Mouse (Mus musculus) liver, embryonic 12.5 days (tissue): Measurements from ENCODE around the gene Gm28051. TPM values are rescaled to one million over a fixed set of nuclear protein-coding genes. Genes with fewer than 3 reads are reported as not detected.
A peak's percentile ranks its signal among the peaks of the same experiment; 100 is the strongest.

Experiments
- ATAC-seq: fragments of 200-750 bp; cut with Nextera tagmentation; 2 replicates; pipeline ENCODE4 v1.8.0; 2017; ENCODE audit warnings: moderate number of reproducible peaks, mild to moderate bottlenecking, moderate library complexity
- H3K27ac ChIP-seq: fragments of 300-500 bp; sonication (generic); 2 replicates; pipeline ENCODE4 v1.5.1; 2016; ENCODE audit warnings: mild to moderate bottlenecking
- H3K27me3 ChIP-seq: fragments of 300-500 bp; sonication (generic); replicated peaks from 2 replicates; pipeline ENCODE4 v1.6.1; 2016; ENCODE audit warnings: mild to moderate bottlenecking, moderate library complexity
- H3K36me3 ChIP-seq: fragments of 300-500 bp; sonication (generic); 2 replicates; pipeline ENCODE4 v1.6.1; 2016; ENCODE audit warnings: mild to moderate bottlenecking, moderate library complexity
- H3K4me1 ChIP-seq: fragments of 300-500 bp; sonication (generic); 2 replicates; pipeline ENCODE4 v1.6.1; 2016
- H3K4me2 ChIP-seq: fragments of 300-500 bp; sonication (generic); 2 replicates; pipeline ENCODE4 v1.6.1; 2016; ENCODE audit warnings: mild to moderate bottlenecking, moderate library complexity
- H3K4me3 ChIP-seq: fragments of 300-500 bp; sonication (generic); 2 replicates; pipeline ENCODE4 v1.5.1; 2016; ENCODE audit warnings: mild to moderate bottlenecking, moderate library complexity
- H3K9ac ChIP-seq: fragments of 300-500 bp; sonication (generic); 2 replicates; pipeline ENCODE4 v1.6.1; 2016; ENCODE audit warnings: mild to moderate bottlenecking, moderate library complexity
- H3K9me3 ChIP-seq: fragments of 300-500 bp; sonication (generic); replicated peaks from 2 replicates; pipeline ENCODE4 v1.6.1; 2016; ENCODE audit warnings: mild to moderate bottlenecking, moderate library complexity
- WGBS: fragments of 180-500 bp; shearing (Covaris S2); methylation state at CpG from one replicate; pipeline ENCODE4 v1.1.7; 2016; ENCODE audit not compliant: insufficient replicate concordance; 5-methylcytosine and 5-hydroxymethylcytosine counted together
- polyA plus RNA-seq: library from polyadenylated mRNA; unstranded; fragments of >200 nt; fragmentation: Nextera tagmentation; extraction: Ambion mirVana; gene quantifications from 2 replicates; pipeline ENCODE4 v1.2.1, GENCODE M21; 2016

Gene Gm28051
- polyA plus RNA-seq, 1 experiment from 2014 or later = 0.48 TPM

DNA sequence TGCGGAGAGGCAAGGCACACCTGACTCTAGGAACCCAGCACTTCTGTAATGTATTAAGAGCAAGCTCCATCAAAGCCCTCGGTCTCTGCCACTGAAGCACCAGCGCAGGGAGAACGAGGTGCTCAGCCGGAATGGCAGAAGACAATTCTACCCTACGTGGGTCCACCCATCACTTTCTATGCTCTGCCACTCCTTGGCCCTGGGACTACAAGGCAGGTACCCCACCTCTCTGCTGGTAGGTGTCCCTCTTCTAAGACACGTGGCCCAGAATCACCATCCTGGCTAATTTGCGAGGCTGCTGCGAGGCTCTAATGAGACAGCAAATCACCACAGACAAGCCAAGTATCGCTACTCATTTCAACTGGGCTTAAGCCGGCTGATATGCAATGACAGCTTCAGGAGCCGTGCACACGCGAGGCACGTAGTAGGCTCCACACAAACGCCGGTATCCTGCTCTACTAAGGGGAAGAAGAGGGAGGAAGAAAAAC, 53.6 kb downstream of the Gm28051 start:
- peak; percentile 10 for ATAC-seq
- WGBS = 14% methylated on average over 17 of the region's 17 CpGs
- peak overlapping the region; percentile 85 for H3K9ac ChIP-seq
- H3K27ac ChIP-seq = peak overlapping the region; percentile 64; the same call in 1 of the 2 replicates
- H3K4me3 ChIP-seq = peak overlapping the region; percentile 77
- no peaks in the 10 kb centered on the region for H3K36me3 ChIP-seq
- peaks cover 25% of the 10 kb centered on the region for H3K27me3 ChIP-seq
- H3K4me1 ChIP-seq = peaks cover 48% of the 10 kb centered on the region
- H3K4me2 ChIP-seq = peak overlapping the region; percentile 100
- H3K9me3 ChIP-seq = no peaks in the 10 kb centered on the region

GRCm38 (mm10) chr12:102703441-102703840, 54.1 kb downstream of the Gm28051 start:
- H3K4me1 ChIP-seq = peaks cover 54% of the 10 kb centered on the region
- H3K27ac ChIP-seq = 0 out of 2 replicates have a peak overlapping the region, but pooled peaks have one; percentile 50
- H3K27me3 ChIP-seq = peaks cover 25% of the 10 kb centered on the region
- H3K9ac ChIP-seq = 0 out of 2 replicates have a peak overlapping the region, but pooled peaks have one; percentile 32
- peak overlapping the region; percentile 100 for H3K4me2 ChIP-seq
- no peaks in the 10 kb centered on the region for H3K36me3 ChIP-seq
- WGBS = 45% methylated on average over 6 of the region's 6 CpGs
- H3K4me3 ChIP-seq = peak overlapping the region; percentile 77
- H3K9me3 ChIP-seq = no peaks in the 10 kb centered on the region
- no peak for ATAC-seq

- 11% methylated on average over 4 of the region's 4 CpGs for WGBS
- 0 out of 2 replicates have a peak overlapping the region, but pooled peaks have one; percentile 51 for H3K9ac ChIP-seq
- no peaks in the 10 kb centered on the region for H3K36me3 ChIP-seq
- H3K27me3 ChIP-seq = peaks cover 22% of the 10 kb centered on the region
- peak overlapping the region; percentile 100 for H3K4me2 ChIP-seq
- H3K27ac ChIP-seq = 0 out of 2 replicates have a peak overlapping the region, but pooled peaks have one; percentile 63
- no peaks in the 10 kb centered on the region for H3K9me3 ChIP-seq
- no peak for ATAC-seq
- H3K4me3 ChIP-seq = peak overlapping the region; percentile 77
- H3K4me1 ChIP-seq = peaks cover 57% of the 10 kb centered on the region
Observed at GRCm38 (mm10) chr12:102703111-102703412, 54.5 kb downstream of the Gm28051 start.

DNA sequence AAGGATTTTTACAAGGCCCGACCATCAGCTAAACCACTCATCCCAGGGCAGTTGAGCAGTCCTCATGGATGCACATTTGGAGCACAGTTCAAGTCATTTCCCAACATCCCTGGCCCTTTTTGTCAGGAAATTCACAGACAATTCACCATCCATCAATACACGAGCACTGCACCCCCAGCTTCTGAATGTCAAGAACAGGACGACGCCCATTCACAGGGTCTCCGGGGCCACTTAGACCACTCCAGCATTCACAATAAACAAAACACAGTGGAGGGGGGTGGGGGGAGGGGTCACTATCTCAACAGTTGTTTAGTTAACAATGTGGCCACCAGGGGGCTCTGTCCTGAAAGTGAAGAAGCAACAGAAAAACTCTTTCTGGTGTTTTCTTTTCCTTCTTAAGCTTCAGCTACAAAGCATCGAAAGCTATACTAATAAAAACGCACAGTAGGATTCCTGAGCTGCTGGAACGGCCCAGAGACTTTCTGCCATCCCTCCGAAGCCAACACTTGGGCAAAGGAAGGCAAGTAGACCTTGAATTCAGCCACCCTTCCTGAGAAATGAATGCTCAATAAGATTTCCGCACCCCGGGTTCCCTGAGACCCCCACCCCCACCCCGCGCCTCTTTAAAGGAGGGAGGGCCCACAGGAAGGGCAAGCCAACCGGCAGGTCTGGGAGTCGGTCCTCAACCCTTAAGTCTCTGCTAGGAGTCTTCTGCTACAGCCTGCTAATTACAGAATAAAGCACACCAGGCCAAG, 55.0 kb downstream of the Gm28051 start:
- Histone ChIP-seq H3K27ac (peak overlapping the region; percentile 63; the same call in 1 of the 2 replicates), H3K4me1 (peaks cover 63% of the 10 kb centered on the region), H3K4me3 (peak overlapping the region; percentile 34), H3K27me3 (peaks cover 18% of the 10 kb centered on the region), H3K36me3 (no peaks in the 10 kb centered on the region), H3K9ac (0 out of 2 replicates have a peak overlapping the region, but pooled peaks have one; percentile 51), H3K4me2 (peak overlapping the region; percentile 100), H3K9me3 (no peaks in the 10 kb centered on the region)
- no peak for ATAC-seq
- WGBS = 9% methylated on average over 15 of the region's 15 CpGs

GRCm38 (mm10) chr12:102701691-102702207, 55.8 kb downstream of the Gm28051 start:
- no peak overlapping the region for H3K4me3 ChIP-seq
- no peak overlapping the region for H3K9ac ChIP-seq
- no peak for ATAC-seq
- WGBS = 74% methylated on average over 5 of the region's 5 CpGs
- H3K4me2 ChIP-seq = no peak overlapping the region
- H3K36me3 ChIP-seq = no peaks in the 10 kb centered on the region
- H3K4me1 ChIP-seq = peaks cover 70% of the 10 kb centered on the region
- H3K27me3 ChIP-seq = peaks cover 13% of the 10 kb centered on the region
- H3K27ac ChIP-seq = no peak overlapping the region
- H3K9me3 ChIP-seq = no peaks in the 10 kb centered on the region

- Histone ChIP-seq H3K4me3 (no peak overlapping the region), H3K27ac (no peak overlapping the region), H3K36me3 (no peaks in the 10 kb centered on the region), H3K27me3 (0 out of 2 replicates have a peak, but pooled peaks cover under 1% of the 10 kb centered on the region), H3K9ac (no peak overlapping the region), H3K9me3 (no peaks in the 10 kb centered on the region), H3K4me2 (no peak overlapping the region), H3K4me1 (peaks cover 78% of the 10 kb centered on the region)
- 77% methylated on average over 12 of the region's 12 CpGs for WGBS
- ATAC-seq = no peak
Observed at GRCm38 (mm10) chr12:102700453-102700852, 57.1 kb downstream of the Gm28051 start.

GRCm38 (mm10) chr12:102699156-102699555, 58.4 kb downstream of the Gm28051 start:
- Histone ChIP-seq H3K4me1 (peaks cover 72% of the 10 kb centered on the region), H3K27me3 (no peaks in the 10 kb centered on the region), H3K9me3 (no peaks in the 10 kb centered on the region), H3K4me3 (no peak overlapping the region), H3K36me3 (no peaks in the 10 kb centered on the region), H3K4me2 (no peak overlapping the region), H3K9ac (no peak overlapping the region), H3K27ac (no peak overlapping the region)
- ATAC-seq = no peak
- 66% methylated on average over 1 of the region's 1 CpGs for WGBS

DNA sequence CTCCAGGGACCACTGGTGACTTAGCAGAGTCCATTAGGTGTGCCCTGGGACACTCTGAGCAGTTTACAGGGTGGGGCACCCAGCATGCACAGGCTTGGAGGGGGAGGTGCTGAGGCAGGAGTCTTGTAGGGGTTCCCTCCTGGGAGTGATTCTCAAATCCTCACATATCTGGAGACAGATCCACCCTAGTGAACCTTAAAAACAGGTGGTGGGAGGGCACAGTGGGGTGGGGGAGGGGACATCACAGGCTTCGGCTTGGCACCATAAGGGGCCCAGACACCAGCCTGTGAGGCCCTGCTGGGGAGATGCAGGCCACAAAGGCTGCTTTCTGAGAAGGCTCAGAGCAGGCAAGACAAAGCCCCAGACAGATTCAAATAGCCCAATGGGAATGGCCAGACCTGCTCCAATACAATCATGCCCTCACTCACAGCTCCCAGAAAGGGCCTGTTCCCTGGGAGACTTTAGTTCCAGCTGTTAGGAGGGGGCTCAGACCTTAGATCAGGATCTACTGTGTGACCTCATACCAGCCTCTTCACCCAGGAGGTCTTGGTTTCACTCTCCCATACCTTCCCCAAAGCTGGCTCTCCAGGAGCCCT, 59.4 kb downstream of the Gm28051 start:
- no peak overlapping the region for H3K4me3 ChIP-seq
- H3K36me3 ChIP-seq = no peaks in the 10 kb centered on the region
- no peaks in the 10 kb centered on the region for H3K9me3 ChIP-seq
- no peaks in the 10 kb centered on the region for H3K27me3 ChIP-seq
- no peak overlapping the region for H3K9ac ChIP-seq
- H3K4me2 ChIP-seq = no peak overlapping the region
- H3K4me1 ChIP-seq = peaks cover 62% of the 10 kb centered on the region
- ATAC-seq = peak; percentile 76
- no peak overlapping the region for H3K27ac ChIP-seq
- 10% methylated on average over 1 of the region's 1 CpGs for WGBS

- H3K4me1 ChIP-seq = peaks cover 54% of the 10 kb centered on the region
- 74% methylated on average over 7 of the region's 7 CpGs for WGBS
- H3K27ac ChIP-seq = no peak overlapping the region
- no peaks in the 10 kb centered on the region for H3K36me3 ChIP-seq
- no peak for ATAC-seq
- H3K9ac ChIP-seq = no peak overlapping the region
- no peaks in the 10 kb centered on the region for H3K9me3 ChIP-seq
- no peak overlapping the region for H3K4me2 ChIP-seq
- H3K27me3 ChIP-seq = no peaks in the 10 kb centered on the region
- no peak overlapping the region for H3K4me3 ChIP-seq
Observed at GRCm38 (mm10) chr12:102697381-102697780, 60.2 kb downstream of the Gm28051 start.

- WGBS = 75% methylated on average over 14 of the region's 14 CpGs
- no peak overlapping the region for H3K27ac ChIP-seq
Observed at GRCm38 (mm10) chr12:102696635-102697354, 60.8 kb downstream of the Gm28051 start.

DNA sequence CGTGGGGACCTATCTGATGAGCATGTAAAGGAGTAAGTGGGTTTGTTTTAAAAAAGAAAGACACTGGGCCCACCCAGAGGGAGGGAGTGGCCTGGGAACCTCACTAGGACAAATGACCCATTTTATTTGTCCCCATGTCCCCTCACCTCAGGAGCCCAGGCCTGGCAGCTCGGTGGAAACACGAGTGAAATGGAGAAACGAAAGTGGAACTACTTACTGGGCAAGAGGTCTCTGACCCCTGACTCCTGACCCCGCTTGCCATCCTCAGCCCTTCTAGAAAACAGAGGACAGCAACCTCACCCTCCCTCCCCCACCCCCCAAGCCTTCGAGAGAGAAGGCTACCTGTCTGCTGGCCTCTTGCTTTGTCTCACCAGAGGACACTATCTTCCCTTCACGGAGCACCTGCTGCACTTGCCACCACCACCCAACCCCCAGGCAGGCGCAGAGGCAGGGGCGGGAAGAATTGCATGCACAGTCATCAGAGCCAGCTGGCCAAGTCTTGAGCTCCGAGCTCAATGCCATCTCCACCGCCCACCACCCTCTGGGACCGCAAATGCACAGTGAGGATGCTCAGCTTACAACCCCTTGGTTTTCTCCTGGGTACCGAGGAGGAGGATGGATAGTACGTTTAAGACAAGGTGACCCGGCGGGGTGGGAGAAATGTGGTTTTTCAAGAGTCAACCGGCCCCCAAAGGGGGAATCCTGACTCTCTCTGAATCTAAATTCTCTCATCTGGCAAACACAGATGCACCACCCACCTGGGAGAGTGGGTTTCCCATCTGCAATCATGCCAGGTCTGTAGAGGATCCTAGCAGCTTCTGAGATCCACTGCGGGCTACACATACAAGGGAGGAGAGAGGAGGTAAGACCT, 62.0 kb downstream of the Gm28051 start:
- Histone ChIP-seq H3K4me3 (no peak overlapping the region), H3K4me1 (peaks cover 65% of the 10 kb centered on the region), H3K27ac (no peak overlapping the region), H3K9me3 (no peaks in the 10 kb centered on the region), H3K9ac (no peak overlapping the region), H3K36me3 (no peaks in the 10 kb centered on the region), H3K4me2 (no peak overlapping the region), H3K27me3 (no peaks in the 10 kb centered on the region)
- 66% methylated on average over 18 of the region's 18 CpGs for WGBS
- ATAC-seq = no peak

More at GRCm38 (mm10) chr12:102696635-102697354, 60.8 kb downstream of the Gm28051 start:
- H3K9ac ChIP-seq = no peak overlapping the region
- ATAC-seq = no peak
- H3K4me3 ChIP-seq = no peak overlapping the region
- H3K4me2 ChIP-seq = no peak overlapping the region
- no peaks in the 10 kb centered on the region for H3K27me3 ChIP-seq
- no peaks in the 10 kb centered on the region for H3K9me3 ChIP-seq
- no peaks in the 10 kb centered on the region for H3K36me3 ChIP-seq
- H3K4me1 ChIP-seq = peaks cover 53% of the 10 kb centered on the region
